Mouse (Mus musculus) neural tube, embryonic 15.5 days (tissue): Measurements from ENCODE around the gene Rnf40. TPM values are rescaled to one million over a fixed set of nuclear protein-coding genes. Genes with fewer than 3 reads are reported as not detected.

Experiments
- ATAC-seq: fragments of 200-750 bp; cut with Nextera tagmentation; 2 replicates; pipeline ENCODE4 v1.8.0; 2017; ENCODE audit warnings: mild to moderate bottlenecking, moderate TSS enrichment, moderate library complexity; ENCODE audit not compliant: low FRiP score
- H3K27ac ChIP-seq: fragments of 300-500 bp; sonication (generic); replicated peaks from 2 replicates; pipeline ENCODE4 v1.5.1; 2015; ENCODE audit warnings: mild to moderate bottlenecking, inconsistent platforms
- H3K27me3 ChIP-seq: fragments of 300-500 bp; sonication (generic); replicated peaks from 2 replicates; pipeline ENCODE4 v1.6.1; 2015; ENCODE audit warnings: inconsistent platforms
- H3K36me3 ChIP-seq: fragments of 300-500 bp; sonication (generic); 2 replicates; pipeline ENCODE4 v1.6.1; 2015; ENCODE audit warnings: inconsistent platforms
- H3K4me1 ChIP-seq: fragments of 300-500 bp; sonication (generic); 2 replicates; pipeline ENCODE4 v1.6.1; 2015; ENCODE audit warnings: inconsistent platforms
- H3K4me2 ChIP-seq: fragments of 300-500 bp; sonication (generic); 2 replicates; pipeline ENCODE4 v1.6.1; 2015; ENCODE audit warnings: inconsistent platforms, mild to moderate bottlenecking, moderate library complexity
- H3K4me3 ChIP-seq: fragments of 300-500 bp; sonication (generic); replicated peaks from 2 replicates; pipeline ENCODE4 v1.5.1; 2015; ENCODE audit warnings: mild to moderate bottlenecking, inconsistent platforms
- H3K9ac ChIP-seq: fragments of 300-500 bp; sonication (generic); replicated peaks from 2 replicates; pipeline ENCODE4 v1.6.1; 2015; ENCODE audit warnings: mild to moderate bottlenecking, inconsistent platforms
- H3K9me3 ChIP-seq: fragments of 300-500 bp; sonication (generic); replicated peaks from 2 replicates; pipeline ENCODE4 v1.6.1; 2016; ENCODE audit warnings: inconsistent platforms
- WGBS: fragments of 180-500 bp; shearing (Covaris S2); methylation state at CpG from one replicate; pipeline ENCODE4 v1.1.7; 2015; ENCODE audit warnings: mixed read lengths; 5-methylcytosine and 5-hydroxymethylcytosine counted together
- polyA plus RNA-seq: library from polyadenylated mRNA; unstranded; fragments of >200 nt; fragmentation: Nextera tagmentation; extraction: Ambion mirVana; gene quantifications from 2 replicates; pipeline ENCODE4 v1.2.1, GENCODE M21; 2015

The Rnf40 gene
- polyA plus RNA-seq, 1 experiment from 2014 or later = 37.9 TPM

GRCm38 (mm10) chr7:127583260-127583659 is 5.3 kb upstream of the Rnf40 start:
- Histone ChIP-seq H3K27ac (no peak overlapping the region), H3K4me2 (no peak overlapping the region), H3K4me3 (no peak overlapping the region), H3K36me3 (peaks cover 48% of the 10 kb centered on the region), H3K9ac (no peak overlapping the region), H3K4me1 (peaks cover 10% of the 10 kb centered on the region), H3K9me3 (no peaks in the 10 kb centered on the region), H3K27me3 (no peaks in the 10 kb centered on the region)
- no peak for ATAC-seq
- 99% methylated on average over 6 of the region's 6 CpGs for WGBS

- Histone ChIP-seq H3K4me3 (no peak overlapping the region), H3K36me3 (peaks cover 42% of the 10 kb centered on the region), H3K9me3 (no peaks in the 10 kb centered on the region), H3K27me3 (no peaks in the 10 kb centered on the region), H3K4me1 (peaks cover 19% of the 10 kb centered on the region), H3K4me2 (no peak overlapping the region), H3K27ac (no peak overlapping the region), H3K9ac (no peak overlapping the region)
- no peak for ATAC-seq
- WGBS = 86% methylated on average over 7 of the region's 7 CpGs
These were observed 3.5 kb upstream of the Rnf40 start for GRCm38 (mm10) chr7:127585031-127585430.

GRCm38 (mm10) chr7:127586149-127586548 is 2.4 kb upstream of the Rnf40 start:
- Histone ChIP-seq H3K9ac (no peak overlapping the region), H3K9me3 (no peaks in the 10 kb centered on the region), H3K27me3 (no peaks in the 10 kb centered on the region), H3K4me1 (peaks cover 25% of the 10 kb centered on the region), H3K4me3 (no peak overlapping the region), H3K27ac (no peak overlapping the region), H3K36me3 (peaks cover 50% of the 10 kb centered on the region), H3K4me2 (no peak overlapping the region)
- 95% methylated on average over 6 of the region's 6 CpGs for WGBS
- ATAC-seq = no peak

- H3K27ac ChIP-seq = no peak overlapping the region
- peaks cover 25% of the 10 kb centered on the region for H3K4me1 ChIP-seq
- H3K27me3 ChIP-seq = no peaks in the 10 kb centered on the region
- no peak for ATAC-seq
- no peak overlapping the region for H3K9ac ChIP-seq
- H3K36me3 ChIP-seq = peaks cover 52% of the 10 kb centered on the region
- H3K4me2 ChIP-seq = peak overlapping the region; percentile 96
- H3K9me3 ChIP-seq = no peaks in the 10 kb centered on the region
- H3K4me3 ChIP-seq = peak overlapping the region; percentile 81; the same call in 1 of the 2 replicates
- 76% methylated on average over 5 of the region's 5 CpGs for WGBS
These were observed 1.4 kb upstream of the Rnf40 start for GRCm38 (mm10) chr7:127587196-127587595.

GRCm38 (mm10) chr7:127588901-127589300 is 334 bp downstream of the Rnf40 start:
- WGBS = 6% methylated on average over 29 of the region's 29 CpGs
- Histone ChIP-seq H3K36me3 (peaks cover 52% of the 10 kb centered on the region), H3K4me1 (peaks cover 25% of the 10 kb centered on the region), H3K9me3 (no peaks in the 10 kb centered on the region), H3K27me3 (no peaks in the 10 kb centered on the region), H3K4me2 (peak overlapping the region; percentile 96), H3K9ac (peak overlapping the region; percentile 77), H3K27ac (peak overlapping the region; percentile 80), H3K4me3 (peak overlapping the region; percentile 81)
- no peak for ATAC-seq

GRCm38 (mm10) chr7:127589637-127590036 is 1.1 kb downstream of the Rnf40 start:
- H3K4me2 ChIP-seq = peak overlapping the region; percentile 96
- ATAC-seq = no peak
- H3K4me3 ChIP-seq = peak overlapping the region; percentile 81
- 0 out of 2 replicates have a peak overlapping the region, but pooled peaks have one; percentile 77 for H3K9ac ChIP-seq
- H3K36me3 ChIP-seq = peaks cover 55% of the 10 kb centered on the region
- H3K4me1 ChIP-seq = peaks cover 25% of the 10 kb centered on the region
- 94% methylated on average over 9 of the region's 9 CpGs for WGBS
- H3K27ac ChIP-seq = no peak overlapping the region
- no peaks in the 10 kb centered on the region for H3K9me3 ChIP-seq
- no peaks in the 10 kb centered on the region for H3K27me3 ChIP-seq

GRCm38 (mm10) chr7:127591108-127591507 is 2.5 kb downstream of the Rnf40 start:
- 93% methylated on average over 10 of the region's 10 CpGs for WGBS
- no peaks in the 10 kb centered on the region for H3K9me3 ChIP-seq
- H3K4me1 ChIP-seq = peaks cover 25% of the 10 kb centered on the region
- no peak overlapping the region for H3K27ac ChIP-seq
- no peak overlapping the region for H3K9ac ChIP-seq
- H3K36me3 ChIP-seq = peaks cover 63% of the 10 kb centered on the region
- H3K4me2 ChIP-seq = no peak overlapping the region
- H3K4me3 ChIP-seq = no peak overlapping the region
- no peaks in the 10 kb centered on the region for H3K27me3 ChIP-seq
- ATAC-seq = no peak

GRCm38 (mm10) chr7:127592575-127592974 is 4.0 kb downstream of the Rnf40 start:
- peaks cover 78% of the 10 kb centered on the region for H3K36me3 ChIP-seq
- no peak for ATAC-seq
- no peak overlapping the region for H3K4me2 ChIP-seq
- no peak overlapping the region for H3K27ac ChIP-seq
- no peak overlapping the region for H3K9ac ChIP-seq
- no peaks in the 10 kb centered on the region for H3K27me3 ChIP-seq
- WGBS = 89% methylated on average over 14 of the region's 14 CpGs
- peaks cover 18% of the 10 kb centered on the region for H3K4me1 ChIP-seq
- no peak overlapping the region for H3K4me3 ChIP-seq
- no peaks in the 10 kb centered on the region for H3K9me3 ChIP-seq

GRCm38 (mm10) chr7:127596747-127597146 is 8.2 kb downstream of the Rnf40 start:
- H3K27ac ChIP-seq = no peak overlapping the region
- H3K9me3 ChIP-seq = no peaks in the 10 kb centered on the region
- peaks cover 98% of the 10 kb centered on the region for H3K36me3 ChIP-seq
- ATAC-seq = no peak
- H3K4me3 ChIP-seq = no peak overlapping the region
- H3K9ac ChIP-seq = no peak overlapping the region
- no peaks in the 10 kb centered on the region for H3K4me1 ChIP-seq
- H3K27me3 ChIP-seq = no peaks in the 10 kb centered on the region
- WGBS = 97% methylated on average over 17 of the region's 17 CpGs
- H3K4me2 ChIP-seq = no peak overlapping the region

GRCm38 (mm10) chr7:127600612-127601011 is 12.0 kb downstream of the Rnf40 start:
- no peak for ATAC-seq
- Histone ChIP-seq H3K4me2 (no peak overlapping the region), H3K27ac (no peak overlapping the region), H3K4me3 (no peak overlapping the region), H3K27me3 (no peaks in the 10 kb centered on the region), H3K36me3 (peaks cover 85% of the 10 kb centered on the region), H3K4me1 (no peaks in the 10 kb centered on the region), H3K9me3 (no peaks in the 10 kb centered on the region), H3K9ac (no peak overlapping the region)
- 96% methylated on average over 7 of the region's 7 CpGs for WGBS

GRCm38 (mm10) chr7:127601735-127602134 is 13.2 kb downstream of the Rnf40 start:
- Histone ChIP-seq H3K27me3 (no peaks in the 10 kb centered on the region), H3K9me3 (no peaks in the 10 kb centered on the region), H3K27ac (no peak overlapping the region), H3K9ac (no peak overlapping the region), H3K4me1 (no peaks in the 10 kb centered on the region), H3K36me3 (peaks cover 82% of the 10 kb centered on the region), H3K4me3 (no peak overlapping the region), H3K4me2 (no peak overlapping the region)
- 83% methylated on average over 4 of the region's 4 CpGs for WGBS
- no peak for ATAC-seq

GRCm38 (mm10) chr7:127602903-127603302 is 14.3 kb downstream of the Rnf40 start:
- H3K4me1 ChIP-seq = no peaks in the 10 kb centered on the region
- 89% methylated on average over 2 of the region's 2 CpGs for WGBS

GRCm38 (mm10) chr7:127604256-127604655 is 15.7 kb downstream of the Rnf40 start:
- Histone ChIP-seq H3K27me3 (no peaks in the 10 kb centered on the region), H3K9ac (no peak overlapping the region), H3K36me3 (peaks cover 82% of the 10 kb centered on the region), H3K4me3 (no peak overlapping the region), H3K4me2 (no peak overlapping the region), H3K27ac (no peak overlapping the region), H3K9me3 (no peaks in the 10 kb centered on the region), H3K4me1 (no peaks in the 10 kb centered on the region)
- 93% methylated on average over 10 of the region's 10 CpGs for WGBS
- ATAC-seq = no peak

More at GRCm38 (mm10) chr7:127602903-127603302, 14.3 kb downstream of the Rnf40 start:
- H3K9ac ChIP-seq = no peak overlapping the region
- no peak for ATAC-seq
- no peaks in the 10 kb centered on the region for H3K27me3 ChIP-seq
- peaks cover 82% of the 10 kb centered on the region for H3K36me3 ChIP-seq
- no peak overlapping the region for H3K4me2 ChIP-seq
- no peak overlapping the region for H3K4me3 ChIP-seq
- no peak overlapping the region for H3K27ac ChIP-seq
- H3K9me3 ChIP-seq = no peaks in the 10 kb centered on the region
